Mouse (Mus musculus) forebrain, postnatal 0 days (tissue): ENCODE measurements around the gene Ehd2. TPM values are rescaled to one million over a fixed set of nuclear protein-coding genes. Genes with fewer than 3 reads are reported as not detected.

Source experiments
- ATAC-seq: fragments of 200-750 bp; cut with Nextera tagmentation; 2 replicates; pipeline ENCODE4 v1.8.0; 2017; ENCODE audit warnings: mild to moderate bottlenecking, moderate library complexity
- DNase-seq: peaks from one replicate; pipeline ENCODE4 v3.0.0-alpha.2; 2015
- H3K27ac ChIP-seq: fragments of 300-500 bp; sonication (generic); 2 replicates; pipeline ENCODE4 v1.5.1; 2014; ENCODE audit warnings: low read depth, mild to moderate bottlenecking, antibody characterized with exemption, low read length, moderate library complexity, mixed read lengths
- H3K27me3 ChIP-seq: fragments of 300-500 bp; sonication (generic); 2 replicates; pipeline ENCODE4 v1.6.1; 2014; ENCODE audit warnings: mild to moderate bottlenecking, low read length, mixed read lengths; ENCODE audit not compliant: insufficient read depth
- H3K36me3 ChIP-seq: fragments of 300-500 bp; sonication (generic); 2 replicates; pipeline ENCODE4 v1.6.1; 2014; ENCODE audit warnings: mild to moderate bottlenecking, moderate library complexity; ENCODE audit not compliant: insufficient read depth
- H3K4me1 ChIP-seq: fragments of 300-500 bp; sonication (generic); 2 replicates; pipeline ENCODE4 v1.6.1; 2014; ENCODE audit warnings: antibody characterized with exemption; ENCODE audit not compliant: insufficient read depth
- H3K4me2 ChIP-seq: fragments of 300-500 bp; sonication (generic); 2 replicates; pipeline ENCODE4 v1.6.1; 2014; ENCODE audit warnings: low read depth, mild to moderate bottlenecking, moderate library complexity
- H3K4me3 ChIP-seq: fragments of 300-500 bp; sonication (generic); 2 replicates; pipeline ENCODE4 v1.5.1; 2014; ENCODE audit warnings: low read depth, low read length, mixed read lengths
- H3K9ac ChIP-seq: fragments of 300-500 bp; sonication (generic); 2 replicates; pipeline ENCODE4 v1.6.1; 2014; ENCODE audit warnings: mild to moderate bottlenecking
- H3K9me3 ChIP-seq: fragments of 300-500 bp; sonication (generic); 2 replicates; pipeline ENCODE4 v1.6.1; 2016; ENCODE audit warnings: low read length
- CTCF ChIP-seq: sonication (generic); IDR thresholded peaks from 2 replicates; pipeline ENCODE4 v1.5.1; 2016; ENCODE audit warnings: antibody characterized with exemption, control low read depth, low read depth
- WGBS: fragments of 180-500 bp; shearing (Covaris S2); extraction: QIAGEN DNeasy Blood & Tissue Kit; methylation state at CpG from one replicate; pipeline ENCODE4 v1.1.7; 2014; 5-methylcytosine and 5-hydroxymethylcytosine counted together
- polyA plus RNA-seq: library from polyadenylated mRNA; unstranded; fragments of >200 nt; fragmentation: Nextera tagmentation; extraction: Ambion mirVana; gene quantifications from 2 replicates; pipeline ENCODE4 v1.2.1, GENCODE M21; 2015
- total RNA-seq: library from RNA; depleted of rRNA; stranded (reverse); fragments of >200 nt; gene quantifications from 2 replicates; pipeline ENCODE4 v1.2.3, GENCODE M21; 2014

Gene Ehd2
- total and polyA plus RNA-seq, 2 experiments from 2014 or later: 3.5 to 5.0 TPM

GRCm38 (mm10) chr7:16010649-16011048, 43.3 kb upstream of the Ehd2 start:
- DNase-seq (no peak), ATAC-seq (no peak)
- H3K4me1 ChIP-seq: no peaks in the 10 kb centered on the region
- H3K9me3 ChIP-seq: no peaks in the 10 kb centered on the region
- WGBS: 82% methylated on average over 5 of the region's 5 CpGs
- no peak overlapping the region for H3K9ac ChIP-seq
- H3K27ac ChIP-seq: no peak overlapping the region
- no peak overlapping the region for H3K4me3 ChIP-seq
- H3K4me2 ChIP-seq: no peak overlapping the region
- no peaks in the 10 kb centered on the region for H3K27me3 ChIP-seq
- H3K36me3 ChIP-seq: no peaks in the 10 kb centered on the region
- TF ChIP-seq CTCF: no peak

- Histone ChIP-seq H3K27ac (no peak overlapping the region), H3K27me3 (no peaks in the 10 kb centered on the region), H3K4me3 (no peak overlapping the region), H3K4me2 (no peak overlapping the region), H3K9me3 (no peaks in the 10 kb centered on the region), H3K4me1 (no peaks in the 10 kb centered on the region), H3K36me3 (no peaks in the 10 kb centered on the region), H3K9ac (no peak overlapping the region)
- DNase-seq (no peak), ATAC-seq (no peak)
- no peak for TF ChIP-seq CTCF
- WGBS: 87% methylated on average over 7 of the region's 7 CpGs
Measured at GRCm38 (mm10) chr7:16009636-16010035, 42.3 kb upstream of the Ehd2 start.

- Histone ChIP-seq H3K4me1 (no peaks in the 10 kb centered on the region), H3K27ac (no peak overlapping the region), H3K9me3 (no peaks in the 10 kb centered on the region), H3K9ac (no peak overlapping the region), H3K27me3 (no peaks in the 10 kb centered on the region), H3K4me2 (no peak overlapping the region), H3K4me3 (no peak overlapping the region), H3K36me3 (no peaks in the 10 kb centered on the region; the same call in 1 of the 2 replicates)
- TF ChIP-seq CTCF: no peak
- ATAC-seq: 0 out of 2 replicates have a peak, but pooled peaks have one; percentile 30
- 68% methylated on average over 3 of the region's 3 CpGs for WGBS
- DNase-seq: no peak
Measured at GRCm38 (mm10) chr7:16005020-16005419, 37.7 kb upstream of the Ehd2 start.

GRCm38 (mm10) chr7:16004177-16004856, 37.0 kb upstream of the Ehd2 start:
- 45% methylated on average over 12 of the region's 12 CpGs for WGBS
- no peak for DNase-seq
- Histone ChIP-seq H3K4me3 (no peak overlapping the region), H3K36me3 (no peaks in the 10 kb centered on the region; the same call in 1 of the 2 replicates), H3K4me1 (no peaks in the 10 kb centered on the region), H3K9ac (no peak overlapping the region), H3K4me2 (no peak overlapping the region), H3K9me3 (no peaks in the 10 kb centered on the region), H3K27me3 (no peaks in the 10 kb centered on the region), H3K27ac (no peak overlapping the region)
- TF ChIP-seq CTCF: no peak
- no peak for ATAC-seq

GRCm38 (mm10) chr7:16003032-16003431, 35.7 kb upstream of the Ehd2 start:
- Histone ChIP-seq H3K9ac (no peak overlapping the region), H3K27ac (no peak overlapping the region), H3K27me3 (no peaks in the 10 kb centered on the region), H3K36me3 (no peaks in the 10 kb centered on the region; the same call in 1 of the 2 replicates), H3K4me1 (no peaks in the 10 kb centered on the region), H3K4me2 (no peak overlapping the region), H3K9me3 (no peaks in the 10 kb centered on the region), H3K4me3 (no peak overlapping the region)
- TF ChIP-seq CTCF: no peak
- 73% methylated on average over 4 of the region's 4 CpGs for WGBS
- ATAC-seq: no peak
- DNase-seq: no peak

GRCm38 (mm10) chr7:16002171-16002570, 34.8 kb upstream of the Ehd2 start:
- H3K4me2 ChIP-seq: no peak overlapping the region
- no peak overlapping the region for H3K4me3 ChIP-seq
- WGBS: 66% methylated on average over 5 of the region's 5 CpGs
- no peaks in the 10 kb centered on the region; the same call in 1 of the 2 replicates for H3K36me3 ChIP-seq
- H3K27ac ChIP-seq: no peak overlapping the region
- no peaks in the 10 kb centered on the region for H3K4me1 ChIP-seq
- ATAC-seq (peak; percentile 56), DNase-seq (peak; percentile 62)
- no peaks in the 10 kb centered on the region for H3K9me3 ChIP-seq
- no peak for TF ChIP-seq CTCF
- no peaks in the 10 kb centered on the region for H3K27me3 ChIP-seq
- no peak overlapping the region for H3K9ac ChIP-seq

- 90% methylated on average over 1 of the region's 1 CpGs for WGBS
- Histone ChIP-seq H3K4me3 (no peak overlapping the region), H3K4me2 (no peak overlapping the region), H3K9ac (no peak overlapping the region), H3K36me3 (no peaks in the 10 kb centered on the region; the same call in 1 of the 2 replicates), H3K4me1 (no peaks in the 10 kb centered on the region), H3K9me3 (no peaks in the 10 kb centered on the region), H3K27me3 (no peaks in the 10 kb centered on the region), H3K27ac (no peak overlapping the region)
- DNase-seq: no peak
- no peak for ATAC-seq
- TF ChIP-seq CTCF: no peak
Measured at GRCm38 (mm10) chr7:16001691-16002090, 34.3 kb upstream of the Ehd2 start.
